Mouse (Mus musculus) adrenal gland, postnatal 36 days (tissue): ENCODE results near the gene Sspo. TPM values are rescaled to one million over a fixed set of nuclear protein-coding genes. Genes with fewer than 3 reads are reported as not detected.

ENCODE experiments used
- DNase-seq, 2 experiments: peaks; one replicate each; pipeline ENCODE4 v3.0.0; 2021; ENCODE audit warnings: mixed read lengths in 1 of 2
- total RNA-seq, 2 experiments: library from RNA; stranded (reverse); gene quantifications; 2 replicates each; pipeline ENCODE4 v1.2.3; 2021

The Sspo gene
- total RNA-seq, 2 experiments from 2014 or later, result 1.9 to 2.4 TPM

- DNase-seq, result no peak
Measured at GRCm38 (mm10) chr6:48435706-48436349, 12.2 kb upstream of the Sspo start.

GRCm38 (mm10) chr6:48437679-48438376 lies 10.2 kb upstream of the Sspo start:
- no peak for DNase-seq

- no peak for DNase-seq
Measured at GRCm38 (mm10) chr6:48438475-48439125, 9.4 kb upstream of the Sspo start.

GRCm38 (mm10) chr6:48439654-48440053 lies 8.4 kb upstream of the Sspo start:
- DNase-seq, result peak in 1 of 2 experiments; percentile 37

- DNase-seq, result no peak
Measured at GRCm38 (mm10) chr6:48440306-48441014, 7.6 kb upstream of the Sspo start.

GRCm38 (mm10) chr6:48443592-48444309 lies 4.3 kb upstream of the Sspo start:
- DNase-seq, result peak; percentile 97 to 99

GRCm38 (mm10) chr6:48444310-48445180 lies 3.5 kb upstream of the Sspo start:
- peak; percentile 86 to 94 for DNase-seq

GRCm38 (mm10) chr6:48445181-48446101 lies 2.6 kb upstream of the Sspo start, which contains the start of gene Zfp467:
Gene Zfp467, minus strand, starts transcription at chr6:48445825.
- peak; percentile 71 to 76 for DNase-seq

- DNase-seq, result peak in 1 of 2 experiments; percentile 39
Measured at GRCm38 (mm10) chr6:48446256-48446655, 1.8 kb upstream of the Sspo start.

- no peak for DNase-seq
Measured at GRCm38 (mm10) chr6:48446896-48447295, 1.1 kb upstream of the Sspo start.

GRCm38 (mm10) chr6:48448527-48448926 lies 498 bp downstream of the Sspo start:
- DNase-seq, result no peak

- no peak for DNase-seq
Measured at GRCm38 (mm10) chr6:48452151-48452550, 4.1 kb downstream of the Sspo start.

GRCm38 (mm10) chr6:48452771-48453170 lies 4.7 kb downstream of the Sspo start:
- DNase-seq, result peak in 1 of 2 experiments; percentile 38

- no peak for DNase-seq
Measured at GRCm38 (mm10) chr6:48464966-48465679, 17.1 kb downstream of the Sspo start.

- DNase-seq, result no peak
Measured at GRCm38 (mm10) chr6:48466715-48467114, 18.7 kb downstream of the Sspo start.

GRCm38 (mm10) chr6:48467490-48467889 lies 19.5 kb downstream of the Sspo start:
- no peak for DNase-seq

- DNase-seq, result no peak
Measured at GRCm38 (mm10) chr6:48470739-48471138, 22.7 kb downstream of the Sspo start.

- no peak for DNase-seq
Measured at GRCm38 (mm10) chr6:48478446-48478845, 30.4 kb downstream of the Sspo start.

GRCm38 (mm10) chr6:48482501-48482900 lies 34.5 kb downstream of the Sspo start:
- no peak for DNase-seq
